Mouse (Mus musculus): ENCODE data around the gene Npepl1. TPM values are rescaled to one million over a fixed set of nuclear protein-coding genes. Genes with fewer than 3 reads are reported as not detected.
A peak's percentile ranks its signal among the peaks of the same experiment; 100 is the strongest.

Npepl1 gene
- total RNA-seq, 1 experiment: 12.9 TPM

GRCm38 (mm10) chr2:174110783-174111549 lies 817 bp downstream of the Npepl1 start:
- Histone ChIP-seq H3K27ac (ENCODE audit: insufficient read depth, low read depth, low read length, poor library complexity, severe bottlenecking) (no peak overlapping the region), H3K36me3 (ENCODE audit: control insufficient read depth, insufficient read depth, low read length, poor library complexity, severe bottlenecking) (peaks cover 3% of the 10 kb centered on the region; the same call in 1 of the 2 replicates), H3K9ac (ENCODE audit: insufficient read depth, low read depth, low read length, poor library complexity, severe bottlenecking) (peak overlapping the region; percentile 66), H3K4me1 (ENCODE audit: control insufficient read depth in 2 of 2, insufficient read depth in 2 of 2, low read length in 2 of 2, poor library complexity in 1 of 2) (peaks cover 0 to 2% of the 10 kb centered on the region in 2 experiments; a peak in 1 of 4 replicates), H3K4me3 (ENCODE audit: insufficient read depth in 1 of 2, low read depth in 1 of 2, low read length in 2 of 2, poor library complexity in 1 of 2, severe bottlenecking in 1 of 2) (peak overlapping the region; percentile 62 to 69), H3K9me3 (ENCODE audit: control insufficient read depth, insufficient read depth, low read depth, low read length) (no peaks in the 10 kb centered on the region)
- no peak for DNase-seq (ENCODE audit: low read depth, low spot score)
- no peak for TF ChIP-seq MAFK (IDR thresholded peaks at IDR 0.05; ENCODE audit: insufficient read depth, low read depth, low read length)
- TF ChIP-seq ZC3H11A (IDR thresholded peaks at IDR 0.05; ENCODE audit: borderline replicate concordance, low read depth, low read length): no peak
- TF ChIP-seq HCFC1 (IDR thresholded peaks at IDR 0.05; ENCODE audit: borderline replicate concordance, insufficient read depth, low read length): no peak
- no peak for TF ChIP-seq ZNF384 (IDR thresholded peaks at IDR 0.05; ENCODE audit: low read depth, low read length)
- TF ChIP-seq CHD2 (IDR thresholded peaks at IDR 0.05; ENCODE audit: low read depth, low read length): no peak
- in situ Hi-C loops (cut with MboI; ENCODE audit: low sequenced_read_pairs in 2 of 2, unreplicated experiment in 2 of 2): no loop called here

GRCm38 (mm10) chr2:174112931-174113330 lies 2.8 kb downstream of the Npepl1 start:
- Histone ChIP-seq H3K9me3 (ENCODE audit: control insufficient read depth, insufficient read depth, low read depth, low read length) (no peaks in the 10 kb centered on the region), H3K4me3 (ENCODE audit: insufficient read depth in 1 of 2, low read depth in 1 of 2, low read length in 2 of 2, poor library complexity in 1 of 2, severe bottlenecking in 1 of 2) (no peak overlapping the region), H3K4me1 (ENCODE audit: control insufficient read depth in 2 of 2, insufficient read depth in 2 of 2, low read length in 2 of 2, poor library complexity in 1 of 2) (peaks cover 0 to 2% of the 10 kb centered on the region in 2 experiments; a peak in 1 of 4 replicates), H3K27ac (ENCODE audit: insufficient read depth, low read depth, low read length, poor library complexity, severe bottlenecking) (no peak overlapping the region), H3K36me3 (ENCODE audit: control insufficient read depth, insufficient read depth, low read length, poor library complexity, severe bottlenecking) (peaks cover 3% of the 10 kb centered on the region; the same call in 1 of the 2 replicates), H3K9ac (ENCODE audit: insufficient read depth, low read depth, low read length, poor library complexity, severe bottlenecking) (no peak overlapping the region)
- no peak for TF ChIP-seq ZNF384 (IDR thresholded peaks at IDR 0.05; ENCODE audit: low read depth, low read length)
- no peak for TF ChIP-seq HCFC1 (IDR thresholded peaks at IDR 0.05; ENCODE audit: borderline replicate concordance, insufficient read depth, low read length)
- TF ChIP-seq ZC3H11A (IDR thresholded peaks at IDR 0.05; ENCODE audit: borderline replicate concordance, low read depth, low read length): no peak
- TF ChIP-seq CHD2 (IDR thresholded peaks at IDR 0.05; ENCODE audit: low read depth, low read length): no peak
- TF ChIP-seq MAFK (IDR thresholded peaks at IDR 0.05; ENCODE audit: insufficient read depth, low read depth, low read length): no peak
- no peak for DNase-seq (ENCODE audit: low read depth, low spot score)
- in situ Hi-C loops (cut with MboI; ENCODE audit: low sequenced_read_pairs in 2 of 2, unreplicated experiment in 2 of 2): no loop called here

GRCm38 (mm10) chr2:174114148-174114864 lies 4.2 kb downstream of the Npepl1 start:
- DNase-seq (ENCODE audit: low read depth, low spot score): no peak
- in situ Hi-C loops (cut with MboI; ENCODE audit: low sequenced_read_pairs in 2 of 2, unreplicated experiment in 2 of 2): no loop called here
- H3K4me3 ChIP-seq (ENCODE audit: insufficient read depth in 1 of 2, low read depth in 1 of 2, low read length in 2 of 2, poor library complexity in 1 of 2, severe bottlenecking in 1 of 2): no peak overlapping the region
- H3K9me3 ChIP-seq (ENCODE audit: control insufficient read depth, insufficient read depth, low read depth, low read length): no peaks in the 10 kb centered on the region
- no peak for TF ChIP-seq MAFK (IDR thresholded peaks at IDR 0.05; ENCODE audit: insufficient read depth, low read depth, low read length)
- no peak for TF ChIP-seq ZNF384 (IDR thresholded peaks at IDR 0.05; ENCODE audit: low read depth, low read length)
- no peak for TF ChIP-seq ZC3H11A (IDR thresholded peaks at IDR 0.05; ENCODE audit: borderline replicate concordance, low read depth, low read length)
- TF ChIP-seq CHD2 (IDR thresholded peaks at IDR 0.05; ENCODE audit: low read depth, low read length): no peak
- TF ChIP-seq HCFC1 (IDR thresholded peaks at IDR 0.05; ENCODE audit: borderline replicate concordance, insufficient read depth, low read length): no peak
- no peak overlapping the region for H3K9ac ChIP-seq (ENCODE audit: insufficient read depth, low read depth, low read length, poor library complexity, severe bottlenecking)
- no peak overlapping the region for H3K27ac ChIP-seq (ENCODE audit: insufficient read depth, low read depth, low read length, poor library complexity, severe bottlenecking)
- H3K36me3 ChIP-seq (ENCODE audit: control insufficient read depth, insufficient read depth, low read length, poor library complexity, severe bottlenecking): peaks cover 3% of the 10 kb centered on the region; the same call in 1 of the 2 replicates
- peaks cover 0 to 2% of the 10 kb centered on the region in 2 experiments; a peak in 1 of 4 replicates for H3K4me1 ChIP-seq (ENCODE audit: control insufficient read depth in 2 of 2, insufficient read depth in 2 of 2, low read length in 2 of 2, poor library complexity in 1 of 2)

GRCm38 (mm10) chr2:174116929-174117328 lies 6.8 kb downstream of the Npepl1 start:
- no peak for DNase-seq (ENCODE audit: low read depth, low spot score)
- H3K9me3 ChIP-seq (ENCODE audit: control insufficient read depth, insufficient read depth, low read depth, low read length): no peaks in the 10 kb centered on the region
- H3K36me3 ChIP-seq (ENCODE audit: control insufficient read depth, insufficient read depth, low read length, poor library complexity, severe bottlenecking): peaks cover 16% of the 10 kb centered on the region; the same call in 1 of the 2 replicates
- no peak for TF ChIP-seq ZNF384 (IDR thresholded peaks at IDR 0.05; ENCODE audit: low read depth, low read length)
- no peak for TF ChIP-seq CHD2 (IDR thresholded peaks at IDR 0.05; ENCODE audit: low read depth, low read length)
- H3K4me1 ChIP-seq (ENCODE audit: control insufficient read depth in 2 of 2, insufficient read depth in 2 of 2, low read length in 2 of 2, poor library complexity in 1 of 2): peaks cover 0 to 11% of the 10 kb centered on the region in 2 experiments; a peak in 2 of 4 replicates
- H3K4me3 ChIP-seq (ENCODE audit: insufficient read depth in 1 of 2, low read depth in 1 of 2, low read length in 2 of 2, poor library complexity in 1 of 2, severe bottlenecking in 1 of 2): no peak overlapping the region
- H3K9ac ChIP-seq (ENCODE audit: insufficient read depth, low read depth, low read length, poor library complexity, severe bottlenecking): no peak overlapping the region
- in situ Hi-C loops (cut with MboI; ENCODE audit: low sequenced_read_pairs in 2 of 2, unreplicated experiment in 2 of 2): no loop called here
- no peak overlapping the region for H3K27ac ChIP-seq (ENCODE audit: insufficient read depth, low read depth, low read length, poor library complexity, severe bottlenecking)
